Mouse (Mus musculus) heart, postnatal 0 days (tissue): ENCODE measurements around the gene Plekha5.

Experiments
- CTCF ChIP-seq: IDR thresholded peaks from 2 replicates; pipeline ENCODE4 v1.5.1; 2016; ENCODE audit warnings: antibody characterized with exemption, control low read depth, low read depth
- EP300 ChIP-seq: IDR thresholded peaks from 2 replicates; pipeline ENCODE4 v1.6.1; 2016; ENCODE audit warnings: antibody characterized with exemption, low read depth

DNA sequence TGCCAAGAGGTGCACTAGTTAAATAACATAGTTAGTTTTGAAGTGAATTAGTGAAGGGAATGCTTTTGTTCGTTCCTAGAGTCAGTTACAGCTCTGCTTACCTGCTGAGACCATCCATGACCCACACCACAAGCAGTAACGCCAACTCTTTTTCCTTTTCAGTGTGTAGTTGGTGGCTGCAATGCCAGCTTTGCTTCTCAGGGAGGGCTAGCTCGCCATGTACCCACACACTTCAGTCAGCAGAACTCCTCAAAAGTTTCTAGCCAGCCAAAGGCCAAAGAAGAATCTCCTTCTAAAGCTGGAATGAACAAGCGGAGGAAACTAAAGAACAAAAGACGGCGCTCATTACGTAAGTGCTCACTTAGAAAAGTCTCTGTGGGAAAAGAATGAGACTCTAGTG is 218.2 kb downstream of the Plekha5 start:
- TF ChIP-seq CTCF (no peak), EP300 (no peak)
